9 mouse cellular contexts compared by ENCODE assay signal in the genomic region with DNA sequence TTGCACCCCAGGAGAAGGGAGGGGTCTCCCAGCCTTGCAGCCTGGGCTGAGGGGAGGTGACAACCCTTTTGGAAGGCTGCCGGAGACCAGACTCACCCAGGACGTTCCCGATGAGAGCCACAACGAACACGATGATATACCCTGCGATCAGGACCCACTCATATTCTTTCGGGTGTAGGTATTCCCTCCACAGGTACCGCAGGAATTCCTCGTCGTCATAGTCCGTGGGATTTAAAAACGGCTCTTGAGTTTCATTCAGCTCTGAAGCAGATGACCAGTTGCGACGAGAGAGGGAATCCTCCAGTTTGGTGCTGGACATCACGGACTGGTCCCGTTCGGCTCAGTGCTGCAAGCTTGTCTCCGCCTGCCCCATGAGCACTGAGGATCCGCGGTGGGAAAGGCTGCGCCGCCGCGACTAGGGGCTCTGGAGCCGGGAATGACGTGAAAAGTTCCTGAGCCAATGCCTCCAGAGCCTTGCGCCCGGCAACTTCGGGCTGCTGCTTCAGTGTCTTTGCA. TPM values are rescaled to one million over a fixed set of nuclear protein-coding genes. Genes with fewer than 3 reads are reported as not detected.
DNase-seq lines count a peak whose midpoint lies in the region; ATAC-seq and TF ChIP-seq lines count a peak whose summit lies in the region.
"Had no signal": no experiment of that assay in that cellular context is flagged by ENCODE, and none has a peak within 500 bp of the region (broad histone marks: within the 10 kb centered on the region; RNA-seq: fewer than 3 reads in every experiment).

No protein-coding gene starts in this region.

- no peak for DNase-seq in kidney, adult 11 months
- DNase-seq in adrenal gland, postnatal 14 days = peak; percentile 22
- DNase-seq in forebrain, embryonic 10.5 days (ENCODE audit: extremely low spot score, low spot score) = peak; percentile 55
- peak; percentile 2 for DNase-seq in lung, postnatal 10 days
- no peak for DNase-seq in MN1 (ENCODE audit: low spot score)

- H3K4me2 ChIP-seq in kidney, embryonic 15.5 days = peak overlapping the region; percentile 78
- peak overlapping the region; percentile 70 for H3K4me2 ChIP-seq in intestine, postnatal 0 days (replicated peaks; ENCODE audit: low read depth)

- H3K27ac ChIP-seq in kidney, embryonic 15.5 days = no peak overlapping the region
- no peak overlapping the region for H3K27ac ChIP-seq in forebrain, embryonic 10.5 days
- H3K27ac ChIP-seq in intestine, postnatal 0 days (ENCODE audit: low read depth, low read length) = no peak overlapping the region
- no peak overlapping the region for H3K27ac ChIP-seq in small intestine, adult 2 months (ENCODE audit: insufficient read depth, low read depth, low read length)
- H3K27ac ChIP-seq: macrophage had no signal

- ATAC-seq in kidney, embryonic 15.5 days (replicated peaks; ENCODE audit: low FRiP score) = peak; percentile 83
- ATAC-seq in intestine, postnatal 0 days = no peak

- no peaks in the 10 kb centered on the region for H3K9me3 ChIP-seq in kidney, embryonic 15.5 days (replicated peaks)
- H3K9me3 ChIP-seq in forebrain, embryonic 10.5 days = no peaks in the 10 kb centered on the region
- no peaks in the 10 kb centered on the region for H3K9me3 ChIP-seq in intestine, postnatal 0 days (ENCODE audit: control insufficient read depth)

- no peak for TF ChIP-seq POLR2A in small intestine, adult 2 months (IDR thresholded peaks at IDR 0.05; ENCODE audit: low read depth, low read length)

- peak overlapping the region; percentile 34 for H3K9ac ChIP-seq in kidney, embryonic 15.5 days
- H3K9ac ChIP-seq in intestine, postnatal 0 days (ENCODE audit: low read depth, low read length) = no peak overlapping the region

- peak overlapping the region; percentile 47 for H3K4me3 ChIP-seq in kidney, embryonic 15.5 days (replicated peaks)
- H3K4me3 ChIP-seq in forebrain, embryonic 10.5 days = peak overlapping the region; percentile 57
- peak overlapping the region; percentile 38 for H3K4me3 ChIP-seq in intestine, postnatal 0 days (ENCODE audit: low read depth, low read length)
- peak overlapping the region; percentile 32 for H3K4me3 ChIP-seq in small intestine, adult 2 months (ENCODE audit: low read depth, low read length)

- under 1% methylated on average over 29 of the region's 29 CpGs for WGBS in kidney, embryonic 15.5 days
- under 1% methylated on average over 29 of the region's 29 CpGs for WGBS in forebrain, embryonic 10.5 days
- whole genome bisulfite sequencing in intestine, postnatal 0 days = 2% methylated on average over 29 of the region's 29 CpGs
- WGBS in small intestine, adult 2 months = 2% methylated on average over 29 of the region's 29 CpGs

- no peaks in the 10 kb centered on the region for H3K36me3 ChIP-seq in kidney, embryonic 15.5 days
- no peaks in the 10 kb centered on the region for H3K36me3 ChIP-seq in forebrain, embryonic 10.5 days (replicated peaks)
- H3K36me3 ChIP-seq in intestine, postnatal 0 days (ENCODE audit: control insufficient read depth, insufficient read depth) = no peaks in the 10 kb centered on the region
- H3K36me3 ChIP-seq in small intestine, adult 2 months (ENCODE audit: control insufficient read depth, insufficient read depth, low read length) = no peaks in the 10 kb centered on the region

- TF ChIP-seq CTCF in intestine, postnatal 0 days (IDR thresholded peaks at IDR 0.05; ENCODE audit: low read depth) = no peak
- TF ChIP-seq CTCF in small intestine, adult 2 months (IDR thresholded peaks at IDR 0.05; ENCODE audit: extremely low read depth, insufficient read length, insufficient replicate concordance, low read depth, low read length) = no peak

- peaks cover 37% of the 10 kb centered on the region for H3K27me3 ChIP-seq in kidney, embryonic 15.5 days
- peaks cover 48% of the 10 kb centered on the region for H3K27me3 ChIP-seq in forebrain, embryonic 10.5 days (ENCODE audit: poor library complexity, severe bottlenecking)
- H3K27me3 ChIP-seq in intestine, postnatal 0 days (replicated peaks; ENCODE audit: control insufficient read depth, insufficient read depth, low read length) = peaks cover 26% of the 10 kb centered on the region
- 0 out of 2 replicates have a peak, but pooled peaks cover 7% of the 10 kb centered on the region for H3K27me3 ChIP-seq in small intestine, adult 2 months (ENCODE audit: control insufficient read depth, insufficient read depth, low read length)

- peaks cover 18% of the 10 kb centered on the region for H3K4me1 ChIP-seq in kidney, embryonic 15.5 days
- peaks cover 10% of the 10 kb centered on the region for H3K4me1 ChIP-seq in forebrain, embryonic 10.5 days
- 0 out of 2 replicates have a peak, but pooled peaks cover 3% of the 10 kb centered on the region for H3K4me1 ChIP-seq in intestine, postnatal 0 days (replicated peaks; ENCODE audit: control insufficient read depth, insufficient read depth, low read length)
- H3K4me1 ChIP-seq in small intestine, adult 2 months (ENCODE audit: control insufficient read depth, insufficient read depth, insufficient read length, low read length) = no peaks in the 10 kb centered on the region

RNA-seq across cellular contexts. Expression of gene Hcrtr2, which starts 0.4 kb away (rescaled TPM):
- 0.32 and 0.35 TPM in 2 replicates for polyA plus RNA-seq in kidney, embryonic 15.5 days (2015; fragmentation: Nextera tagmentation; extraction: Ambion mirVana)
- 0.33 and 0.60 TPM in 2 replicates for total RNA-seq in adrenal gland, postnatal 14 days (2021)
- polyA plus RNA-seq in forebrain, embryonic 10.5 days (2016; fragmentation: Nextera tagmentation; extraction: Ambion mirVana) = 0.30 and 0.42 TPM in 2 replicates
- polyA plus RNA-seq in intestine, postnatal 0 days (2015; fragmentation: Nextera tagmentation; extraction: Ambion mirVana) = 0.07 and 0.08 TPM in 2 replicates
- polyA plus RNA-seq in small intestine, adult 2 months (2012; rRNA removed) = not detected in 2 replicates
- polyA plus RNA-seq: macrophage had no signal

Comparison
In these comparisons a context has a peak if more than half of its experiments do, and no peak if none do; other contexts are left out.
1. DNase-seq: peak in adrenal gland, postnatal 14 days (single experiment), forebrain, embryonic 10.5 days (single experiment) and lung, postnatal 10 days (single experiment); none in kidney, adult 11 months (single experiment) and MN1 (single experiment).
2. Peak in every context shown above with its lines, with median percentiles within 50 percentile points of each other: H3K4me3 ChIP-seq.